Mouse (Mus musculus) adrenal gland, postnatal 10 days (tissue): ENCODE measurements around the gene Olfr331. TPM values are rescaled to one million over a fixed set of nuclear protein-coding genes. Genes with fewer than 3 reads are reported as not detected.
"Not testable (repeated sequence)": the region's sequence is repeated elsewhere in the genome, so short reads cannot be mapped to it uniquely, and the experiment has no call there.

Source experiments
- DNase-seq: peaks from one replicate; pipeline ENCODE4 v3.0.0; 2021; ENCODE audit warnings: mixed read lengths
- long read RNA-seq, 2 experiments: library from polyadenylated mRNA; stranded (forward); transcript quantifications; one replicate each; pipeline ENCODE4 v2.0.0; 2021
- total RNA-seq, 2 experiments: library from RNA; stranded (reverse); gene quantifications; 2 replicates each; pipeline ENCODE4 v1.2.3; 2021

Olfr331 gene
- total RNA-seq: not detected
- long read RNA-seq, experiment 1: 0 reads
- long read RNA-seq, experiment 2: 0 reads

DNA sequence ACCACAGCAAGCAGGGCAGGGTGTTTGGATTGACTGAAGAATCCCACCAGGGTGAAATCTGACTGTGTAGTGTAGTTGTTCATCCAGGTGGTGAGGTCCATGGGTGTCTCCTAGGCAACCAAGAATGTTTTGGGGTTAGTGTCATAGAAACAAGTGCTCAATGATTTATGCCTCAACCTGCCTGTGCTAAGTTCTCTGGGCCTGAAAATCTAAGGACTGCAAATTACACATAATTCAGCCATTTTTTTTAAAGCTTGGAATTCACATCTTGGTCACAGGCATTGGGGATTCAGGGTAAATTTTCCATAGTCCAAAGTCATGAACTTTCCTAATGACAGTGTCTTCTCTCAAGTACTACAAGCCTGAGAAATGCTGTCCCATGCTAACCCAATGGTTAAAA lies at the start of gene Olfr331:
Gene Olfr331, minus strand, starts transcription at position 101 of the 400 bp plus-strand sequence.
- DNase-seq: not testable (repeated sequence)

DNA sequence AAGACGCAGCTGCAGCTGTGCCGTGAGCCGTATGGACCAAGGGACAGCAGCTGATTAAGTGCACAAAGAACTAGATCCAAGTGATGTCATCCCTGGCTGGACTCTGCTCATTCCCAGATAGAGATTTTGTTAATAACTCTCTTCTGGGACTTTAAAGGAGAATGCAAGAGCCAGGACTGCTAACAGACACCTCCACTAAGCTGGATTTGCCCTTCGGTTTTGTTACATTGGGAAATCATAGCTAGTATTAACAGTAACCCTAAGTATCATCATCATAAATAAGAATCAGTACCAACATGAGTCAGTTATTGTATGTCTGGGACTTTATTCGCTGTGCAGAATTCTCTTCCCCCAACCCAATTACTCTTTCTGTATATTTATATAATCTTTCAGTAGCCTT lies 44.0 kb upstream of the Olfr331 start, which contains the start of gene Olfr329-ps:
Gene Olfr329-ps, minus strand, starts transcription at position 101 of the 400 bp plus-strand sequence.
- DNase-seq: no peak

DNA sequence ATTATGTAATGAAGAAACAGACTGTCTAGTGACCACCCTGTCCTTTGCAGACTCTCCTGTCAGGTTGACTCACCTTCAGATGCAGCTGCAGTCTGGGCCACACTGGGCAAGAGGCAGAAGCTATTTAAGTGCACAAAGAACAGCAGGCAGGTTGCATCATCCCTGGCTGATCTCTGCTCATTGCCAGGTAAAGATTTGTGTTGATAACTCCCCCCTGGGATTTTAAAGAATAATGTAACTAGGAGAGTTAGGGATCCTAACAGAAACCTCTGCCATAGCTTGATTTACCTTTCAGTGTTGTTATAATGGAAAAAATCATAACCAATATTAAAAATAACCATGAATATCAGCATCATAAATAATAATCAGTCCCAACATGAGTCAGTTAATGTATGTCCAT lies 32.4 kb upstream of the Olfr331 start, which contains the start of gene Olfr330:
Gene Olfr330, minus strand, starts transcription at position 101 of the 400 bp plus-strand sequence.
- DNase-seq: not testable (repeated sequence)

DNA sequence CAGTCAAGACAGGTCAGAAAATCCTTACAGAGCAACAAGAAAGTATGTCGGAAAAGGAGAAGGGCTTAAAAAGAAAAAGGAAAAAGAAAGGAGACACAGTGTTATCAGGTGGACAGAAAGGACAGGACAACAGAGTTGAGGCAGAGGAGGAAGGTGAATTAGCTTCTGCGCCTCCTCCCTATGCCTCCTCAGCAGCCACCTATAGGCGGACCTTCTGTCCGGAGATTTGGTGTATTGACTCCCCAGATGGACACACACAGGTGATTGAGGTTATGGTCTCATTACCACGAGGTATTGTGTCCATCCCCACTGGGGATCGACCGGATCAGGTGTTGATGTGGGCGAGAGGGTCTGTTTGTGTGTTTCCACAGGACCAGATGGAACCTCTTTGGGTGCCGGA lies 17.4 kb upstream of the Olfr331 start:
- peak; percentile 9 for DNase-seq

DNA sequence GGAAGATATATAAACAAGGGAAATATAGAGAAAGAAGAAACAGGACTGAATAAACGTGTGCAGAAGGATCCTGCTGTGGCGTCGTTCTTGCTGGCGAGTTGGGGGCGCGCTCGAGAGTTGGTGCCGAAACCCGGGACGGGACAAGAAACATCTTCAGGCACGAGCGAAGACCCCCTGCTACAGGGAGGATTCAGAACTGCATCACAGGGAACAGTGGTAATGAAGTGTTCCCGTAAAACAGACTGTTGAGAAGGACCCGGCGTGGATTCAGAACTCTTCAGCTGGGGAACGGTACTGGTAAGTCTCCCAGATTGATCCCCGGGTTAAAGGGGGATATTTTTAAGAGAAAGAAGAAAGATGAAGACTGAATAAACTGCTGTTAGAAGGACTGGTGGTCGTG lies 16.5 kb upstream of the Olfr331 start:
- peak; percentile 69 for DNase-seq

DNA sequence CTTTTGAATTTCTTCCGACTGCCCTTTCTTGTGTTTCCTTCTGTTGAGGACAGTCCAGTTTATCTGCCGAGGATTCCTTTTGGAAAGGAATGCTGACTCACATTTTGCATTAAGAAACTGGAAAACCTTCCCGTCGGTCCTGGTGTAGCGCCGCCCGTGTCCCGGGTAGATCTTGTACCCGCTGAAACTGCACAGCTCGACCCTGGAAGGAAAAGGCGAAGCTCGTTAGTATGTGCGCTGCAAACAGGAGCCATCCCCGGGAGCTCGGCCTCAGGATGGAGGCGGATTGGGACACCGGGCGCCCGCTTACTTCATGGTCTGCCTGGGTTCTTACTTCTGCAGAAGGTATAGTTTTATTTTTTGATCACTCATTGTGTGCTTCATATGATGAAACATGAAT lies 6.7 kb upstream of the Olfr331 start:
- DNase-seq: not testable (repeated sequence)

DNA sequence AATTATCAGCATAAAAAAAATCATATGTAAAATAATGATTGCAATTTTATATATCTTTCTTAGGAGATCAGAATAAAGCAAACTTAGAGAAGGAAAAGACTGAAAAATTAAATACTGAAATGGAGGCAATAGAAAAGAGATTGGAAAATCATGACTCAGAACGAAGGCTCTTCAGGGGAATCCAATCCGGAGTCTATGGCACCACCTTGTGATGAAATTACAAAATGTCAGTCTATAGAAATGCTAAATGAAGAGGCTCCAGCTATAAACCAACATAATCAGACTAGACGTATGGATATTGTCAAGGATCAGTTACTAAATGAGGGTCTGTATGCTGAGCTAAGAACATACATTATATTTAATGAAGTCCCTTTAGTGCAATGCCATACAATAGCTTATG lies 3.1 kb downstream of the Olfr331 start:
- DNase-seq: no peak

DNA sequence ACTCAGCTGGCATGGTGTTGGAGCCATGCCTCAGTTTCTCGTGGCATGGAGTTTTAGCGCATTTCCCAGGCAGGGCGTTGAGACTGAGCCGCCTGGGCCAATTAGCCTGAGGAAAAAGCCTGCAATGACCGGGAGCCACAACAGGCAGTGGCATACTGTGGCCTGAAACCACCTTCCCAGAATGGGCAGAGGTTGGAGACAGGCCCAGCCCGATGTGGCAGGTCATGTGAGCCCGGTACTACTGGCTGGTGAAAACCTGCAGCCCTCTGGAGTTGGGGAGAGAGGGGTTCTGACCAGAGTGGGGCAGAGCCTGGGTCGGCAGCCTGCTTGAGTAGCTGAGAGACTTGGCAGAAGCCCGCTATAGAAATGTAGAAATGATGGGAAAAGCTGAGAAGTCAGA lies 3.6 kb downstream of the Olfr331 start:
- DNase-seq: no peak

DNA sequence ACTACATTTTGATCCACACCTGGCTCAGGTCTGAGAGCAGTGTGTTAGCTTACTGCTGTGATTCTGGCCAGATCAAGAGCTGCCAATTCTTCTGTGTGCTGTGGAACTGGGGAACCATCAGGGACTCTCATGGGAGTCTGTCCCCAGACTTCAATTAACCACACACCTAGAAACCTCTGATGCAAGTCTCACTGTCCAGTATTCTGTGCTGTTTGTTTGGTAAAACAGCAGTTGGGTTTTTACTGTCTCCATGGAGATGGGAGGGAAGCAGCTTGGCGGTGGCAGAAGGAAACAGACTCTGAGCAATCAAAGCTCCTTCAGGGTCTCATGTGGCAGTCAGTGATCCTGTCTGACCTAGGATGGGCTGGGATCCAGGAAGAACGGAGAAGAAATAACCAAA lies 9.9 kb downstream of the Olfr331 start, which contains the start of gene Olfr332:
Gene Olfr332, minus strand, starts transcription at position 101 of the 400 bp plus-strand sequence.
- no peak for DNase-seq

DNA sequence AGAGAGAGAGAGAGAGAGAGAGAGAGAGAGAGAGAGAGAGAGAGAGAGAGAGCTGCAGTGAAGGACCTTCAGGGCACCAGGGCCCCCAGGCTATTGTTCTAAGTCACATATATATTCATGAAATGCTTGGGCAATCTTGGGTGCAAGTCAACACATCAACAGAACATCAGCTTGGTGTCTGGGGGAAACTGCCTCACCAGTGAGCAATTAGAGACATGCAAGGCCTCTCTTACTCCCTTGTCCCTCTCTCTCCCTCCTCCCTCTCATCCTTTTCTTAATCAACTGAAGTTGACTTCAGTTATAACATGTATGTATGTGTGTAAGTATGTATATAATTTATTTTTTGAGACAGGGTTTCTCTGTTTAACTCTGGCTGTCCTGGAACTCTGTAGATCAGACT lies 40.2 kb downstream of the Olfr331 start, which contains the start of gene Olfr30:
Gene Olfr30, minus strand, starts transcription at position 101 of the 400 bp plus-strand sequence.
- no peak for DNase-seq

DNA sequence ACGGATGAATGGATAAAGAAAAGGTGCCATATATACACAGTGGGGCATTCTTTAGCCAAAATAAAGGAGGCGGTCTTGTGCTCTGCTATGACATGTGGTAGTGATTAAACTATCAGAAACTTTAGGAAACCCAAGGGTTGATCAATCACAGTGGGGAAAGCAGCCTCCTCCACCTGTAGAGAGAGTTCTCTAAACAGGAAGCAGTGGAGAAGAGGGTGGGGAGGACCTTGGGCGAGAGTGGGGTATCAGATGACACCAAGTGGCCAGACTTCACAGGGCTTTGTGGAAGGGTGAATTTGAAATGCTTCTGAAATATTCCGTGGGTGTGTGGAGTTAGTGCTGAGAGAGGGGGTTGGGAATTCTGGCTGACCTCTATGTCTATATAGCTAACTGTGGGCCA lies 48.8 kb downstream of the Olfr331 start:
- no peak for DNase-seq

DNA sequence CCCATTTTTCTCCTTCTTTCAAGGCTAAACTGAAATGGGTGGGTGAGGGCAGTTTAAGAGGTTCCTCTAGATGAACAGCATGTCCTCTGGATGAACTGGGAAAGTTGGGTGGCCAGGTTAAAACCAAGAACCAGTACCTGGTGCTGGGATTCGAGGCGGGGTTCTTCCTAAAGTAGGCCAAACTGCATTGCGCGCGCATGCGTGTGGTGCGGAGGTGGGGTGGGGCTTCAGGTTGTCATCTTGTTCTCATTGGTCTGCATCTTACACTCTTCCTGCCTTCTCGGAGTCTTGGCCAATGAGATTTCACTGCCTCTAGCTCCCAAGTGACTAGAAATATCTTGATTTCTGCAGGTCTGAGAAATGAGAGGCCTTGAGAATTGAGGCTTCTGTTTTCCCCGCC lies 49.6 kb downstream of the Olfr331 start, which contains the start of gene Lypd9:
Gene Lypd9, minus strand, starts transcription at position 165 of the 400 bp plus-strand sequence.
- no peak for DNase-seq

Other genes with a start within 250 kb of the Olfr331 start
- gene 4930438A08Rik, start 227.8 kb downstream of the Olfr331 start, total RNA-seq: under 1 TPM; 0.21 to 0.36 TPM
- 10 to 100 TPM in 1 of 2 experiments, 1 to 10 TPM in 1; 6.9 to 13.1 TPM for gene Zfp692, start 195.5 kb downstream of the Olfr331 start, total RNA-seq
- 10 to 100 TPM; 50.9 to 60.2 TPM for gene Zfp672, start 172.2 kb downstream of the Olfr331 start, total RNA-seq
- 10 to 100 TPM; 36.6 to 46.1 TPM for gene Sh3bp5l, start 171.8 kb downstream of the Olfr331 start, total RNA-seq
- not detected for gene Lypd8, start 123.5 kb downstream of the Olfr331 start, total RNA-seq
- not detected for gene 1810065E05Rik, start 81.5 kb downstream of the Olfr331 start, total RNA-seq
- not detected for gene Gm12253, start 70.0 kb downstream of the Olfr331 start, total RNA-seq
- not detected for gene Lypd9, start 49.6 kb downstream of the Olfr331 start, total RNA-seq
- not detected for gene Olfr30, start 40.3 kb downstream of the Olfr331 start, total RNA-seq
- gene Olfr332, start 10.0 kb downstream of the Olfr331 start, total RNA-seq: not detected
- gene Olfr330, start 32.3 kb upstream of the Olfr331 start, total RNA-seq: not detected
- gene Olfr329-ps, start 43.9 kb upstream of the Olfr331 start, total RNA-seq: not detected
- gene Olfr328, start 53.1 kb upstream of the Olfr331 start, total RNA-seq: not detected
- gene Olfr224, start 68.0 kb upstream of the Olfr331 start, total RNA-seq: not detected
- not detected for gene Olfr325, start 75.2 kb upstream of the Olfr331 start, total RNA-seq
- not detected for gene Olfr324, start 92.5 kb upstream of the Olfr331 start, total RNA-seq
- not detected for gene 2210407C18Rik, start 113.5 kb upstream of the Olfr331 start, total RNA-seq
- not detected for gene Olfr323, start 127.9 kb upstream of the Olfr331 start, total RNA-seq
- gene Trim58, start 137.9 kb upstream of the Olfr331 start, total RNA-seq: under 1 TPM; 0.36 to 1.00 TPM
- gene Olfr322, start 156.2 kb upstream of the Olfr331 start, total RNA-seq: not detected
- gene Olfr320, start 178.5 kb upstream of the Olfr331 start, total RNA-seq: not detected
- gene Olfr319, start 196.6 kb upstream of the Olfr331 start, total RNA-seq: not detected
- not detected for gene Olfr318, start 221.4 kb upstream of the Olfr331 start, total RNA-seq
- not detected for gene Olfr317, start 236.6 kb upstream of the Olfr331 start, total RNA-seq